Comparison of ENCODE assay signal across 9 mouse cellular contexts in genomic region chr1:87154501-87155120, GRCm38 (mm10). TPM values are rescaled to one million over a fixed set of nuclear protein-coding genes. Genes with fewer than 3 reads are reported as not detected.
DNase-seq lines count a peak whose midpoint lies in the region; ATAC-seq lines count a peak whose summit lies in the region.
"Had no signal": no experiment of that assay in that cellular context is flagged by ENCODE, and none has a peak within 500 bp of the region (broad histone marks: within the 10 kb centered on the region; RNA-seq: fewer than 3 reads in every experiment).

No protein-coding gene starts in this region.

- peaks cover 98% of the 10 kb centered on the region for H3K27me3 ChIP-seq in heart, embryonic 16.5 days (ENCODE audit: control insufficient read depth, insufficient read depth, low read length)
- H3K27me3 ChIP-seq in hindbrain, embryonic 14.5 days (ENCODE audit: control insufficient read depth, insufficient read depth, low read length) = peaks cover 89% of the 10 kb centered on the region
- peaks cover 86% of the 10 kb centered on the region for H3K27me3 ChIP-seq in midbrain, embryonic 15.5 days (replicated peaks)

- H3K4me3 ChIP-seq in heart, embryonic 16.5 days (ENCODE audit: low read length) = peak overlapping the region; percentile 44
- H3K4me3 ChIP-seq in hindbrain, embryonic 14.5 days (replicated peaks; ENCODE audit: low read length) = peak overlapping the region; percentile 48
- H3K4me3 ChIP-seq in midbrain, embryonic 15.5 days = peak overlapping the region; percentile 50
- H3K4me3 ChIP-seq: myocyte had no signal

- H3K27ac ChIP-seq in heart, embryonic 16.5 days (ENCODE audit: low read length) = no peak overlapping the region
- H3K27ac ChIP-seq in hindbrain, embryonic 14.5 days = no peak overlapping the region
- H3K27ac ChIP-seq in midbrain, embryonic 15.5 days = no peak overlapping the region

- H3K9me3 ChIP-seq in heart, embryonic 16.5 days (replicated peaks; ENCODE audit: control insufficient read depth, low read length) = no peaks in the 10 kb centered on the region
- H3K9me3 ChIP-seq in hindbrain, embryonic 14.5 days (ENCODE audit: control insufficient read depth, low read length) = no peaks in the 10 kb centered on the region
- no peaks in the 10 kb centered on the region for H3K9me3 ChIP-seq in midbrain, embryonic 15.5 days

- no peaks in the 10 kb centered on the region for H3K4me1 ChIP-seq in heart, embryonic 16.5 days (ENCODE audit: control insufficient read depth, insufficient read depth, low read length)
- H3K4me1 ChIP-seq in hindbrain, embryonic 14.5 days (replicated peaks; ENCODE audit: control insufficient read depth, insufficient read depth, low read length) = no peaks in the 10 kb centered on the region
- H3K4me1 ChIP-seq in midbrain, embryonic 15.5 days = peaks cover 31% of the 10 kb centered on the region

- WGBS in heart, embryonic 16.5 days = 2% methylated on average over 58 of the region's 58 CpGs
- WGBS in hindbrain, embryonic 14.5 days = 1% methylated on average over 58 of the region's 58 CpGs
- 2% methylated on average over 58 of the region's 58 CpGs for WGBS in midbrain, embryonic 15.5 days

- H3K9ac ChIP-seq in heart, embryonic 16.5 days (ENCODE audit: low read length) = no peak overlapping the region
- peak overlapping the region; percentile 42 for H3K9ac ChIP-seq in hindbrain, embryonic 14.5 days
- H3K9ac ChIP-seq in midbrain, embryonic 15.5 days = peak overlapping the region; percentile 17; the same call in 1 of the 2 replicates

- peak overlapping the region; percentile 55 for H3K4me2 ChIP-seq in heart, embryonic 16.5 days (ENCODE audit: low read depth, low read length)
- peak overlapping the region; percentile 73 for H3K4me2 ChIP-seq in hindbrain, embryonic 14.5 days (replicated peaks)
- H3K4me2 ChIP-seq in midbrain, embryonic 15.5 days = peak overlapping the region; percentile 86

- DNase-seq in heart, adult 11 months = no peak
- DNase-seq in ZHBTc4 (ENCODE audit: low read depth, low spot score) = peak; percentile 60
- no peak for DNase-seq in hindbrain, embryonic 14.5 days (ENCODE audit: low spot score)
- no peak for DNase-seq in cerebellum, postnatal 4 days (ENCODE audit: low spot score in 2 of 2)
- DNase-seq in B cell, adult 2 months = no peak
- DNase-seq in adrenal gland, postnatal 25 days = no peak

- H3K36me3 ChIP-seq in heart, embryonic 16.5 days (ENCODE audit: control insufficient read depth, insufficient read depth) = no peaks in the 10 kb centered on the region
- H3K36me3 ChIP-seq in hindbrain, embryonic 14.5 days (replicated peaks; ENCODE audit: control insufficient read depth, insufficient read depth) = no peaks in the 10 kb centered on the region
- H3K36me3 ChIP-seq in midbrain, embryonic 15.5 days (replicated peaks) = no peaks in the 10 kb centered on the region

- ATAC-seq in heart, embryonic 16.5 days (replicated peaks; ENCODE audit: extremely low read depth, insufficient read depth, low FRiP score) = no peak
- no peak for ATAC-seq in hindbrain, embryonic 14.5 days (ENCODE audit: low FRiP score)
- ATAC-seq in midbrain, embryonic 15.5 days (replicated peaks) = no peak

RNA-seq across cellular contexts. Expression of gene Ecel1, which starts 1.7 kb away (rescaled TPM):
- 0.71 and 0.88 TPM in 2 replicates for polyA plus RNA-seq in heart, embryonic 16.5 days (2015; fragmentation: Nextera tagmentation; extraction: Ambion mirVana)
- polyA plus RNA-seq in hindbrain, embryonic 14.5 days (2014; fragmentation: Nextera tagmentation; extraction: Ambion mirVana) = 41.7 and 44.0 TPM in 2 replicates
- polyA plus RNA-seq in midbrain, embryonic 15.5 days (2015; fragmentation: Nextera tagmentation; extraction: Ambion mirVana) = 22.3 and 23.3 TPM in 2 replicates
- 0.67 and 0.73 TPM in 2 replicates for total RNA-seq in adrenal gland, postnatal 25 days (2021)

RNA-seq across cellular contexts. Expression of gene Prss56, which starts 28.5 kb away (rescaled TPM):
- polyA plus RNA-seq in heart, embryonic 16.5 days (2015; fragmentation: Nextera tagmentation; extraction: Ambion mirVana) = not detected in 2 replicates
- polyA plus RNA-seq in hindbrain, embryonic 14.5 days (2014; fragmentation: Nextera tagmentation; extraction: Ambion mirVana) = 4.0 and 5.1 TPM in 2 replicates
- polyA plus RNA-seq in midbrain, embryonic 15.5 days (2015; fragmentation: Nextera tagmentation; extraction: Ambion mirVana) = 0.13 TPM in 1 of 2 replicates, not detected in the other
- total RNA-seq in adrenal gland, postnatal 25 days (2021) = not detected in 2 replicates

RNA-seq across cellular contexts. Expression of gene Akp3, which starts 29.8 kb away (rescaled TPM):
- not detected in 2 replicates for polyA plus RNA-seq in heart, embryonic 16.5 days (2015; fragmentation: Nextera tagmentation; extraction: Ambion mirVana)
- polyA plus RNA-seq in hindbrain, embryonic 14.5 days (2014; fragmentation: Nextera tagmentation; extraction: Ambion mirVana) = not detected in 2 replicates
- polyA plus RNA-seq in midbrain, embryonic 15.5 days (2015; fragmentation: Nextera tagmentation; extraction: Ambion mirVana) = not detected in 2 replicates
- total RNA-seq in adrenal gland, postnatal 25 days (2021) = not detected in 2 replicates

RNA-seq across cellular contexts. Expression of gene Chrnd, which starts 35.8 kb away (rescaled TPM):
- polyA plus RNA-seq in heart, embryonic 16.5 days (2015; fragmentation: Nextera tagmentation; extraction: Ambion mirVana) = 0.05 and 0.13 TPM in 2 replicates
- polyA plus RNA-seq in hindbrain, embryonic 14.5 days (2014; fragmentation: Nextera tagmentation; extraction: Ambion mirVana) = not detected in 2 replicates
- not detected in 2 replicates for polyA plus RNA-seq in midbrain, embryonic 15.5 days (2015; fragmentation: Nextera tagmentation; extraction: Ambion mirVana)
- total RNA-seq in adrenal gland, postnatal 25 days (2021) = not detected in 2 replicates

RNA-seq across cellular contexts. Expression of gene Chrng, which starts 49.8 kb away (rescaled TPM):
- 1.1 and 1.6 TPM in 2 replicates for polyA plus RNA-seq in heart, embryonic 16.5 days (2015; fragmentation: Nextera tagmentation; extraction: Ambion mirVana)
- polyA plus RNA-seq in hindbrain, embryonic 14.5 days (2014; fragmentation: Nextera tagmentation; extraction: Ambion mirVana) = not detected in 2 replicates
- polyA plus RNA-seq in midbrain, embryonic 15.5 days (2015; fragmentation: Nextera tagmentation; extraction: Ambion mirVana) = not detected in 2 replicates
- not detected in 2 replicates for total RNA-seq in adrenal gland, postnatal 25 days (2021)

Comparison
In these comparisons a context has a peak if more than half of its experiments do, and no peak if none do; other contexts are left out.
1. RNA of gene Ecel1, which starts 1.7 kb away (polyA plus RNA-seq): 41.7 to 44.0 TPM in hindbrain, embryonic 14.5 days and 22.3 to 23.3 TPM in midbrain, embryonic 15.5 days; 0.71 to 0.88 TPM in heart, embryonic 16.5 days; every median in the first group is over 10 times any median in the second.
2. Peak in every context shown above with its lines, with median percentiles within 50 percentile points of each other: H3K4me2 ChIP-seq and H3K4me3 ChIP-seq.